Mouse (Mus musculus): ENCODE measurements around the gene Strn3. TPM values are rescaled to one million over a fixed set of nuclear protein-coding genes. Genes with fewer than 3 reads are reported as not detected.

The Strn3 gene
- polyA plus RNA-seq, 1 experiment from 2014 or later: 49.7 TPM

GRCm38 (mm10) chr12:51718617-51719016 lies 26.9 kb upstream of the Strn3 start:
- WGBS: 93% methylated on average over 6 of the region's 6 CpGs
- no peak overlapping the region for H3K27ac ChIP-seq (replicated peaks; ENCODE audit: low read depth, low read length)
- no peak overlapping the region for H3K4me3 ChIP-seq (ENCODE audit: low read depth, low read length)
- H3K4me2 ChIP-seq (ENCODE audit: low read depth, severe bottlenecking): no peak overlapping the region
- no peaks in the 10 kb centered on the region for H3K9me3 ChIP-seq (ENCODE audit: control insufficient read depth, low read length)
- no peak for ATAC-seq (ENCODE audit: insufficient number of reproducible peaks, low FRiP score, low TSS enrichment, low read depth)
- no peak overlapping the region for H3K9ac ChIP-seq (ENCODE audit: low read length)
- no peaks in the 10 kb centered on the region for H3K4me1 ChIP-seq (ENCODE audit: control insufficient read depth, insufficient read depth, low read length)
- H3K27me3 ChIP-seq (ENCODE audit: control insufficient read depth, insufficient read depth, low read length): no peaks in the 10 kb centered on the region
- no peaks in the 10 kb centered on the region for H3K36me3 ChIP-seq (ENCODE audit: control insufficient read depth, insufficient read depth, low read length)
- DNase-seq (ENCODE audit: low spot score): no peak

DNA sequence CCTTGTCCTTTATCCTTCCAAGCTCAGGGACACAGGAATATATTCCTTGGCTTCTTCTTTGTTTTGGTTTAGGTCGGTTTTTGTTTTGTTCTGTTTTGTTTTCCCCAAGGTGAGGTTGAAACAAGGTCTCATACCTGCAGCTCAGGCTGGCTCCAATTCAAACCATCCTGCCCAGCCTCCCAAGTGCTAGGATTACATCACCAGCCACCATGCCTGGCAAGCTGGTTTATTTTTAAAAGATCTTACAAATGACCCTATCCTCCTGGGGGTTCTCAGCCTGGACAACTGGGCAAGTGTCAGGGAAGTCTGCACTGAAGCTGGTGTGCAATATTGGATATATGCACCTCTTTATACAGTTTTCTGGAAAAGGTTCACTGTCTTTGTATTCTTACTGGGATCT lies 21.0 kb upstream of the Strn3 start:
- no peak overlapping the region for H3K4me3 ChIP-seq (ENCODE audit: low read depth, low read length)
- ATAC-seq (ENCODE audit: insufficient number of reproducible peaks, low FRiP score, low TSS enrichment, low read depth) (no peak), DNase-seq (ENCODE audit: low spot score) (no peak)
- H3K4me2 ChIP-seq (ENCODE audit: low read depth, severe bottlenecking): no peak overlapping the region
- H3K4me1 ChIP-seq (ENCODE audit: control insufficient read depth, insufficient read depth, low read length): no peaks in the 10 kb centered on the region
- WGBS: 70% methylated on average over 1 of the region's 1 CpGs
- H3K27me3 ChIP-seq (ENCODE audit: control insufficient read depth, insufficient read depth, low read length): no peaks in the 10 kb centered on the region
- no peaks in the 10 kb centered on the region for H3K9me3 ChIP-seq (ENCODE audit: control insufficient read depth, low read length)
- no peak overlapping the region for H3K27ac ChIP-seq (replicated peaks; ENCODE audit: low read depth, low read length)
- no peaks in the 10 kb centered on the region for H3K36me3 ChIP-seq (ENCODE audit: control insufficient read depth, insufficient read depth, low read length)
- no peak overlapping the region for H3K9ac ChIP-seq (ENCODE audit: low read length)

DNA sequence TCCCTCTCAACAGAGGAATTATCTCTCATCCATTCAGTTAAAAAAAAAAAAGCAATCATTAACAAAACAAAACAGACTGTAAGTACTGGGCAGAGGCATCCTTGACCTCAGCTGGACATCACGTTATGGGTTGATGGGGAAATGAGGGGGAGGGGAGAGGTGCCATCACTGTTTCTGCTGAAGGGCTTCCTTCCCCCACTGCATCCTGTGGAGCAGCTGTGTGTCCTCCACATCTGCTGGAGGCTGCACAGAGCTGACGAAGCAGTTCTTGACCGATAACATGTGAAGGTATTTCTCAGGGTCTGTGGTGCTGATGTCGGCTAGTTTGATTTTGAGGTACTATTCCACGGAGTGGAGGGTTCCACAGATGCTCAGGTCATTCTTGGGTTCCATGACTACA lies 18.5 kb upstream of the Strn3 start:
- no peak overlapping the region for H3K9ac ChIP-seq (ENCODE audit: low read length)
- H3K27me3 ChIP-seq (ENCODE audit: control insufficient read depth, insufficient read depth, low read length): no peaks in the 10 kb centered on the region
- H3K4me1 ChIP-seq (ENCODE audit: control insufficient read depth, insufficient read depth, low read length): no peaks in the 10 kb centered on the region
- WGBS: 79% methylated on average over 5 of the region's 5 CpGs
- no peak overlapping the region for H3K4me2 ChIP-seq (ENCODE audit: low read depth, severe bottlenecking)
- no peak for DNase-seq (ENCODE audit: low spot score)
- no peaks in the 10 kb centered on the region for H3K36me3 ChIP-seq (ENCODE audit: control insufficient read depth, insufficient read depth, low read length)
- H3K9me3 ChIP-seq (ENCODE audit: control insufficient read depth, low read length): no peaks in the 10 kb centered on the region
- H3K4me3 ChIP-seq (ENCODE audit: low read depth, low read length): no peak overlapping the region
- no peak for ATAC-seq (ENCODE audit: insufficient number of reproducible peaks, low FRiP score, low TSS enrichment, low read depth)
- no peak overlapping the region for H3K27ac ChIP-seq (replicated peaks; ENCODE audit: low read depth, low read length)

GRCm38 (mm10) chr12:51709741-51710140 lies 18.0 kb upstream of the Strn3 start:
- Histone ChIP-seq H3K36me3 (ENCODE audit: control insufficient read depth, insufficient read depth, low read length) (no peaks in the 10 kb centered on the region), H3K9ac (ENCODE audit: low read length) (no peak overlapping the region), H3K4me1 (ENCODE audit: control insufficient read depth, insufficient read depth, low read length) (no peaks in the 10 kb centered on the region), H3K4me3 (ENCODE audit: low read depth, low read length) (no peak overlapping the region), H3K27ac (replicated peaks; ENCODE audit: low read depth, low read length) (no peak overlapping the region), H3K4me2 (ENCODE audit: low read depth, severe bottlenecking) (no peak overlapping the region), H3K27me3 (ENCODE audit: control insufficient read depth, insufficient read depth, low read length) (no peaks in the 10 kb centered on the region), H3K9me3 (ENCODE audit: control insufficient read depth, low read length) (no peaks in the 10 kb centered on the region)
- no peak for DNase-seq (ENCODE audit: low spot score)
- ATAC-seq (ENCODE audit: insufficient number of reproducible peaks, low FRiP score, low TSS enrichment, low read depth): no peak
- WGBS: 77% methylated on average over 3 of the region's 3 CpGs

DNA sequence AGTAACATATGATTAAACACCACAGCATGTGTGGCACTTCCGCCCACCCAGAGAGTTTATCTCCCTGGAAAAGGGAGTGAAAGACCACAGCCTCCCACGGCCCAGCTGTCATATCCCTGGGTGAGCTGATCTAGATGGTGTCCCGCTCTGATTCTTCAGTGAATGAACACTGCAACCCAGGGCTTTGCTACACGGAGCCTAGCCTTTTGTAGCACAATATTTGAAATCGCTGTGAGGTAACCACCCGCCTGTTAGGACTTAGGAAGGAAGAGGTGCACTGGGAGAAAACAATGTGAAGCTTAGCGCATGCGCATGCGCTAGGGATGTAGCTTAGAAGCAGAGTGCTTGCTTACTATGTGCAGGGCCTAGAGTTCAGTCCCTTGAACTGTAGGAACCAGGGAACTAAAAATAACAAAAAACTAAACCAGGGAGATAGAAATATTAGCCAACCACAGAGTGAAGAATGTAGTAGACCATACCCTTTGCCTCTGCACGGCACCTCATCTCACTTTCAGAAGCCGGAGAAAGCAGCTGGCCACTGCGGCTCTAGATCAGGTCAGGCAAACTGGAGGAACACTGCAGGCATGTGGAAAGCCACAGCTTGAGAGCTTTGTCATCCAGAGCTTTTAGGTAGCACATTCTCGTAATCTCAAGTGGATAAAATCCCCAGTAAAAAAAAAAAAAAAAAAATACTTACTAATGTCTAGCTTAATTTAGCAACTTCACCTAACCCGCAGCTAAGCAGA lies 17.4 kb upstream of the Strn3 start:
- 78% methylated on average over 14 of the region's 14 CpGs for WGBS
- Histone ChIP-seq H3K4me3 (ENCODE audit: low read depth, low read length) (no peak overlapping the region), H3K27me3 (ENCODE audit: control insufficient read depth, insufficient read depth, low read length) (no peaks in the 10 kb centered on the region), H3K4me1 (ENCODE audit: control insufficient read depth, insufficient read depth, low read length) (no peaks in the 10 kb centered on the region), H3K27ac (replicated peaks; ENCODE audit: low read depth, low read length) (no peak overlapping the region), H3K9me3 (ENCODE audit: control insufficient read depth, low read length) (no peaks in the 10 kb centered on the region), H3K4me2 (ENCODE audit: low read depth, severe bottlenecking) (no peak overlapping the region), H3K36me3 (ENCODE audit: control insufficient read depth, insufficient read depth, low read length) (no peaks in the 10 kb centered on the region), H3K9ac (ENCODE audit: low read length) (no peak overlapping the region)
- DNase-seq (ENCODE audit: low spot score) (no peak), ATAC-seq (ENCODE audit: insufficient number of reproducible peaks, low FRiP score, low TSS enrichment, low read depth) (no peak)

DNA sequence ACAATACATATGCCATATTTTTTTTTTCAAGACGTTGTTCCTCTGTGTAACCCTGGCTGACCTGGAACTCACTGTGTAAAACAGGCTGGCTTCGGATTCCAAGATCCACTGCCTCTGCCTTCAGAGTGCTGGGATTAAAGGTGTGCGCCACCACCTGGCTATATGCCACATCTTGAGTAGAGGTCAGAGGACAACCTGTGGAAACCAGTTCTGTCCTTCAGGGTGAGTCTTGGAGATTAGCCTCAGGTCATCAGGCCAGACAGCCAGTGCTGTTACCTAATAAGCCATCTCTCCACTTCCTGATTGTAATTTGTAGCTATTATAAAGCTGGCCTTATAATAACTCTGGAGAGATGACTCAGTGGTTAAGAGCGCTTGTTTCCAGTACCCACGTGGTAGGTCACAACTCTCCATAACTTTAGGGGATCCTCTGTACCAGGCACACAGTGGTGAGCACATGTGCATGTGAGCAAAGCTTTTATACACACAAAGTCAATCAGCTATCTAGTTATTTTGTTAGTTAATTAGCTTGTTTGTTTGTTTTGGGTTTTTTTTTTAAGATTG lies 15.1 kb upstream of the Strn3 start:
- 86% methylated on average over 5 of the region's 5 CpGs for WGBS
- no peak for DNase-seq (ENCODE audit: low spot score)
- H3K27ac ChIP-seq (replicated peaks; ENCODE audit: low read depth, low read length): no peak overlapping the region

GRCm38 (mm10) chr12:51705778-51706177 lies 14.1 kb upstream of the Strn3 start:
- 81% methylated on average over 12 of the region's 12 CpGs for WGBS
- no peak overlapping the region for H3K9ac ChIP-seq (ENCODE audit: low read length)
- no peaks in the 10 kb centered on the region for H3K36me3 ChIP-seq (ENCODE audit: control insufficient read depth, insufficient read depth, low read length)
- H3K4me3 ChIP-seq (ENCODE audit: low read depth, low read length): no peak overlapping the region
- DNase-seq (ENCODE audit: low spot score) (no peak), ATAC-seq (ENCODE audit: insufficient number of reproducible peaks, low FRiP score, low TSS enrichment, low read depth) (no peak)
- no peaks in the 10 kb centered on the region for H3K27me3 ChIP-seq (ENCODE audit: control insufficient read depth, insufficient read depth, low read length)
- H3K4me2 ChIP-seq (ENCODE audit: low read depth, severe bottlenecking): no peak overlapping the region
- H3K4me1 ChIP-seq (ENCODE audit: control insufficient read depth, insufficient read depth, low read length): peaks cover 4% of the 10 kb centered on the region; the same call in 1 of the 2 replicates
- no peaks in the 10 kb centered on the region for H3K9me3 ChIP-seq (ENCODE audit: control insufficient read depth, low read length)
- no peak overlapping the region for H3K27ac ChIP-seq (replicated peaks; ENCODE audit: low read depth, low read length)

More for the DNA sequence above, 15.1 kb upstream of the Strn3 start:
- no peaks in the 10 kb centered on the region for H3K9me3 ChIP-seq (ENCODE audit: control insufficient read depth, low read length)
- no peak overlapping the region for H3K4me3 ChIP-seq (ENCODE audit: low read depth, low read length)
- no peak overlapping the region for H3K4me2 ChIP-seq (ENCODE audit: low read depth, severe bottlenecking)
- H3K36me3 ChIP-seq (ENCODE audit: control insufficient read depth, insufficient read depth, low read length): no peaks in the 10 kb centered on the region
- no peak for ATAC-seq (ENCODE audit: insufficient number of reproducible peaks, low FRiP score, low TSS enrichment, low read depth)
- no peaks in the 10 kb centered on the region for H3K27me3 ChIP-seq (ENCODE audit: control insufficient read depth, insufficient read depth, low read length)
- H3K9ac ChIP-seq (ENCODE audit: low read length): no peak overlapping the region
- peaks cover 4% of the 10 kb centered on the region; the same call in 1 of the 2 replicates for H3K4me1 ChIP-seq (ENCODE audit: control insufficient read depth, insufficient read depth, low read length)

GRCm38 (mm10) chr12:51704572-51704971 lies 12.9 kb upstream of the Strn3 start:
- no peak overlapping the region for H3K4me3 ChIP-seq (ENCODE audit: low read depth, low read length)
- no peak overlapping the region for H3K27ac ChIP-seq (replicated peaks; ENCODE audit: low read depth, low read length)
- DNase-seq (ENCODE audit: low spot score): no peak
- no peaks in the 10 kb centered on the region for H3K36me3 ChIP-seq (ENCODE audit: control insufficient read depth, insufficient read depth, low read length)
- H3K4me1 ChIP-seq (ENCODE audit: control insufficient read depth, insufficient read depth, low read length): peaks cover 4% of the 10 kb centered on the region; the same call in 1 of the 2 replicates
- 77% methylated on average over 7 of the region's 7 CpGs for WGBS
- H3K4me2 ChIP-seq (ENCODE audit: low read depth, severe bottlenecking): no peak overlapping the region
- H3K9ac ChIP-seq (ENCODE audit: low read length): no peak overlapping the region
- no peaks in the 10 kb centered on the region for H3K27me3 ChIP-seq (ENCODE audit: control insufficient read depth, insufficient read depth, low read length)
- H3K9me3 ChIP-seq (ENCODE audit: control insufficient read depth, low read length): no peaks in the 10 kb centered on the region
- ATAC-seq (ENCODE audit: insufficient number of reproducible peaks, low FRiP score, low TSS enrichment, low read depth): no peak

Measured in limb, embryonic 11.5 days (tissue).